Mouse (Mus musculus): Measurements from ENCODE around the gene Srebf2. TPM values are rescaled to one million over a fixed set of nuclear protein-coding genes. Genes with fewer than 3 reads are reported as not detected.

The Srebf2 gene
- polyA plus RNA-seq, 1 experiment: 63.9 TPM

DNA sequence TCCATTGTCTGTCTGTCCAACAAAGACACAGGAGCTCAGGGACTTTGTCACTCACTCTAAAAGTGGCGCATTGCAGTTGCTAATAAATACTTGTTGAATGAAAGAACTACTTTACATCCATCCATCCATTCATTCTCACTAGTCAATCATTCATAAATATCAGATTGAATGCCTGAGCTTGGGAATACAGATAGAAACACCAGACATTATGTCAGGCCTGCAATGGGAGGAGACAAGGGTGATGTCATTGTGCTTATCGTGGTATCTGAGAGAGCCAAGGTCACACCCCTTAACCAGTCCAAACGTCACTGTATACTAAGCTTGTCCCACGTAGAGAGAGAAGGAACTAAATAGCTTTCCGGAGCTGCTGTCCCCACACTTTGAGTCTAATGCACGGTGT lies 105.1 kb downstream of the Srebf2 start, which contains the start of gene 1500009C09Rik:
Gene 1500009C09Rik (plus strand): TSS at position 301 of the 400 bp plus-strand sequence.
- no peak for TF ChIP-seq CTCF (IDR thresholded peaks at IDR 0.05; ENCODE audit: low read depth, low read length)
- no peak for TF ChIP-seq POLR2A (IDR thresholded peaks at IDR 0.05; ENCODE audit: borderline replicate concordance, low read depth, low read length)
- Histone ChIP-seq H3K4me1 (ENCODE audit: control insufficient read depth, insufficient read depth, low read length) (peaks cover 3% of the 10 kb centered on the region; the same call in 1 of the 2 replicates), H3K4me3 (ENCODE audit: insufficient read depth, low read length) (no peak within 1 kb of the TSS), H3K27ac (ENCODE audit: insufficient read depth, low read depth, low read length) (no peak within 1 kb of the TSS)

Other genes starting within 250 kb of the Srebf2 start
- gene Polr3h, start 220.9 kb upstream of the Srebf2 start, polyA plus RNA-seq (2012; ENCODE audit: insufficient read depth, insufficient read length, missing spikeins): 6.0 and 6.8 TPM in 2 replicates
- gene Csdc2, start 210.4 kb upstream of the Srebf2 start, polyA plus RNA-seq (2012; ENCODE audit: insufficient read depth, insufficient read length, missing spikeins): 0.29 TPM in 1 of 2 replicates, not detected in the other
- gene Pmm1, start 186.3 kb upstream of the Srebf2 start, polyA plus RNA-seq (2012; ENCODE audit: insufficient read depth, insufficient read length, missing spikeins): 16.7 and 20.7 TPM in 2 replicates
- gene 1700029P11Rik, start 166.6 kb upstream of the Srebf2 start, polyA plus RNA-seq (2012; ENCODE audit: insufficient read depth, insufficient read length, missing spikeins): not detected in 2 replicates
- 20.0 and 21.0 TPM in 2 replicates for gene Xrcc6, start 159.3 kb upstream of the Srebf2 start, polyA plus RNA-seq (2012; ENCODE audit: insufficient read depth, insufficient read length, missing spikeins)
- gene Desi1, start 113.3 kb upstream of the Srebf2 start, polyA plus RNA-seq (2012; ENCODE audit: insufficient read depth, insufficient read length, missing spikeins): 20.9 and 28.1 TPM in 2 replicates
- 66.2 and 69.9 TPM in 2 replicates for gene Snu13, start 99.6 kb upstream of the Srebf2 start, polyA plus RNA-seq (2012; ENCODE audit: insufficient read depth, insufficient read length, missing spikeins)
- not detected in 2 replicates for gene 4930407I10Rik, start 88.0 kb upstream of the Srebf2 start, polyA plus RNA-seq (2012; ENCODE audit: insufficient read depth, insufficient read length, missing spikeins)
- not detected in 2 replicates for gene Mei1, start 77.2 kb upstream of the Srebf2 start, polyA plus RNA-seq (2012; ENCODE audit: insufficient read depth, insufficient read length, missing spikeins)
- 13.6 and 14.7 TPM in 2 replicates for gene Ccdc134, start 19.3 kb upstream of the Srebf2 start, polyA plus RNA-seq (2012; ENCODE audit: insufficient read depth, insufficient read length, missing spikeins)
- not detected in 2 replicates for gene Shisa8, start 65.6 kb downstream of the Srebf2 start, polyA plus RNA-seq (2012; ENCODE audit: insufficient read depth, insufficient read length, missing spikeins)
- gene Tnfrsf13c, start 77.2 kb downstream of the Srebf2 start, polyA plus RNA-seq (2012; ENCODE audit: insufficient read depth, insufficient read length, missing spikeins): not detected in 2 replicates
- gene Cenpm, start 97.6 kb downstream of the Srebf2 start, polyA plus RNA-seq (2012; ENCODE audit: insufficient read depth, insufficient read length, missing spikeins): 10.2 and 10.7 TPM in 2 replicates
- not detected in 2 replicates for gene 1500009C09Rik, start 105.2 kb downstream of the Srebf2 start, polyA plus RNA-seq (2012; ENCODE audit: insufficient read depth, insufficient read length, missing spikeins)
- not detected in 2 replicates for gene Sept3, start 127.7 kb downstream of the Srebf2 start, polyA plus RNA-seq (2012; ENCODE audit: insufficient read depth, insufficient read length, missing spikeins)
- not detected in 2 replicates for gene Wbp2nl, start 151.8 kb downstream of the Srebf2 start, polyA plus RNA-seq (2012; ENCODE audit: insufficient read depth, insufficient read length, missing spikeins)
- 168 and 171 TPM in 2 replicates for gene Naga, start 191.7 kb downstream of the Srebf2 start, polyA plus RNA-seq (2012; ENCODE audit: insufficient read depth, insufficient read length, missing spikeins)
- gene Pheta2, start 191.8 kb downstream of the Srebf2 start, polyA plus RNA-seq (2012; ENCODE audit: insufficient read depth, insufficient read length, missing spikeins): 2.5 and 5.3 TPM in 2 replicates
- gene Smdt1, start 191.8 kb downstream of the Srebf2 start, polyA plus RNA-seq (2012; ENCODE audit: insufficient read depth, insufficient read length, missing spikeins): 206 and 221 TPM in 2 replicates
- 315 and 361 TPM in 2 replicates for gene Ndufa6, start 207.1 kb downstream of the Srebf2 start, polyA plus RNA-seq (2012; ENCODE audit: insufficient read depth, insufficient read length, missing spikeins)
- gene Cyp2d22, start 233.1 kb downstream of the Srebf2 start, polyA plus RNA-seq (2012; ENCODE audit: insufficient read depth, insufficient read length, missing spikeins): 0.39 and 0.78 TPM in 2 replicates
- not detected in 2 replicates for gene Cyp2d11, start 246.8 kb downstream of the Srebf2 start, polyA plus RNA-seq (2012; ENCODE audit: insufficient read depth, insufficient read length, missing spikeins)

All from bone marrow macrophage, adult 2 months (primary cell).